Mouse (Mus musculus) neural tube, embryonic 13.5 days (tissue): Measurements from ENCODE around the gene Gm43638. TPM values are rescaled to one million over a fixed set of nuclear protein-coding genes. Genes with fewer than 3 reads are reported as not detected.
"Not testable (repeated sequence)": the region's sequence is repeated elsewhere in the genome, so short reads cannot be mapped to it uniquely, and the experiment has no call there.

Experiments used
- ATAC-seq: fragments of 200-750 bp; cut with Nextera tagmentation; 2 replicates; pipeline ENCODE4 v1.8.0; 2017; ENCODE audit warnings: low read depth, mild to moderate bottlenecking, moderate TSS enrichment, moderate library complexity
- H3K27ac ChIP-seq: fragments of 300-500 bp; sonication (generic); replicated peaks from 2 replicates; pipeline ENCODE4 v1.5.1; 2015; ENCODE audit warnings: moderate library complexity, mild to moderate bottlenecking, inconsistent platforms
- H3K27me3 ChIP-seq: fragments of 300-500 bp; sonication (generic); 2 replicates; pipeline ENCODE4 v1.6.1; 2015; ENCODE audit warnings: mild to moderate bottlenecking, inconsistent platforms
- H3K36me3 ChIP-seq: fragments of 300-500 bp; sonication (generic); 2 replicates; pipeline ENCODE4 v1.6.1; 2015; ENCODE audit warnings: mild to moderate bottlenecking, inconsistent platforms
- H3K4me1 ChIP-seq: fragments of 300-500 bp; sonication (generic); replicated peaks from 2 replicates; pipeline ENCODE4 v1.6.1; 2015; ENCODE audit warnings: inconsistent platforms
- H3K4me2 ChIP-seq: fragments of 300-500 bp; sonication (generic); 2 replicates; pipeline ENCODE4 v1.6.1; 2015; ENCODE audit warnings: inconsistent platforms, mild to moderate bottlenecking, moderate library complexity
- H3K4me3 ChIP-seq: fragments of 300-500 bp; sonication (generic); 2 replicates; pipeline ENCODE4 v1.5.1; 2015; ENCODE audit warnings: mild to moderate bottlenecking, inconsistent platforms
- H3K9ac ChIP-seq: fragments of 300-500 bp; sonication (generic); 2 replicates; pipeline ENCODE4 v1.6.1; 2015; ENCODE audit warnings: moderate library complexity, mild to moderate bottlenecking, inconsistent platforms
- H3K9me3 ChIP-seq: fragments of 300-500 bp; sonication (generic); 2 replicates; pipeline ENCODE4 v1.6.1; 2016; ENCODE audit warnings: inconsistent platforms
- WGBS: fragments of 180-500 bp; shearing (Covaris S2); methylation state at CpG from one replicate; pipeline ENCODE4 v1.1.7; 2015; 5-methylcytosine and 5-hydroxymethylcytosine counted together
- polyA plus RNA-seq: library from polyadenylated mRNA; unstranded; fragments of >200 nt; fragmentation: Nextera tagmentation; extraction: Ambion mirVana; gene quantifications from 2 replicates; pipeline ENCODE4 v1.2.1, GENCODE M21; 2015

The Gm43638 gene
- polyA plus RNA-seq, 1 experiment from 2014 or later: not detected

GRCm38 (mm10) chr5:87456216-87456850 is 30.3 kb downstream of the Gm43638 start:
- H3K27me3 ChIP-seq: no peaks in the 10 kb centered on the region
- H3K4me3 ChIP-seq: no peak overlapping the region
- no peaks in the 10 kb centered on the region for H3K36me3 ChIP-seq
- no peak for ATAC-seq
- no peak overlapping the region for H3K9ac ChIP-seq
- 83% methylated on average over 3 of the region's 3 CpGs for WGBS
- no peaks in the 10 kb centered on the region for H3K4me1 ChIP-seq
- no peak overlapping the region for H3K4me2 ChIP-seq
- H3K9me3 ChIP-seq: no peaks in the 10 kb centered on the region
- no peak overlapping the region for H3K27ac ChIP-seq

- no peaks in the 10 kb centered on the region for H3K9me3 ChIP-seq
- no peak for ATAC-seq
- no peaks in the 10 kb centered on the region for H3K27me3 ChIP-seq
- no peaks in the 10 kb centered on the region for H3K4me1 ChIP-seq
- no peak overlapping the region for H3K4me2 ChIP-seq
- H3K27ac ChIP-seq: no peak overlapping the region
- no peaks in the 10 kb centered on the region for H3K36me3 ChIP-seq
- H3K4me3 ChIP-seq: no peak overlapping the region
- no peak overlapping the region for H3K9ac ChIP-seq
Observed at GRCm38 (mm10) chr5:87455519-87455918, 31.1 kb downstream of the Gm43638 start.

- 81% methylated on average over 4 of the region's 5 CpGs for WGBS
- not testable (repeated sequence) for H3K36me3 ChIP-seq, H3K9me3 ChIP-seq, H3K4me2 ChIP-seq, H3K4me1 ChIP-seq, H3K27ac ChIP-seq, H3K9ac ChIP-seq, H3K27me3 ChIP-seq, H3K4me3 ChIP-seq, ATAC-seq
Observed at GRCm38 (mm10) chr5:87452514-87452913, 34.1 kb downstream of the Gm43638 start.

- WGBS: 46% methylated on average over 3 of the region's 3 CpGs
- no peak for ATAC-seq
- H3K36me3 ChIP-seq: no peaks in the 10 kb centered on the region
- H3K4me1 ChIP-seq: no peaks in the 10 kb centered on the region
- H3K27me3 ChIP-seq: no peaks in the 10 kb centered on the region
- no peak overlapping the region for H3K4me2 ChIP-seq
- H3K4me3 ChIP-seq: no peak overlapping the region
- no peak overlapping the region for H3K27ac ChIP-seq
- no peak overlapping the region for H3K9ac ChIP-seq
- no peaks in the 10 kb centered on the region for H3K9me3 ChIP-seq
Observed at GRCm38 (mm10) chr5:87436264-87436663, 50.3 kb downstream of the Gm43638 start.

GRCm38 (mm10) chr5:87425676-87426075 is 60.9 kb downstream of the Gm43638 start:
- no peaks in the 10 kb centered on the region for H3K4me1 ChIP-seq
- no peaks in the 10 kb centered on the region for H3K27me3 ChIP-seq
- 81% methylated on average over 3 of the region's 3 CpGs for WGBS
- H3K4me3 ChIP-seq: no peak overlapping the region
- H3K27ac ChIP-seq: no peak overlapping the region
- H3K9me3 ChIP-seq: no peaks in the 10 kb centered on the region
- no peak overlapping the region for H3K4me2 ChIP-seq
- no peaks in the 10 kb centered on the region for H3K36me3 ChIP-seq
- H3K9ac ChIP-seq: no peak overlapping the region
- ATAC-seq: no peak

GRCm38 (mm10) chr5:87424041-87424440 is 62.6 kb downstream of the Gm43638 start, which contains the start of gene Ugt2b38:
Ugt2b38 (minus strand) TSS chr5:87424203.
- not testable (repeated sequence) for H3K27me3 ChIP-seq, ATAC-seq, H3K36me3 ChIP-seq, H3K9me3 ChIP-seq, H3K9ac ChIP-seq, H3K4me2 ChIP-seq, H3K4me3 ChIP-seq, H3K27ac ChIP-seq, H3K4me1 ChIP-seq
- 95% methylated on average over 2 of the region's 2 CpGs for WGBS

Other genes with a start within 250 kb of the Gm43638 start
- not detected in 2 replicates for gene Ugt2b37, start 232.0 kb downstream of the Gm43638 start, polyA plus RNA-seq
- not detected in 2 replicates for gene Ugt2a3, start 149.6 kb downstream of the Gm43638 start, polyA plus RNA-seq
- gene Ugt2b38, start 62.6 kb downstream of the Gm43638 start, polyA plus RNA-seq: not detected in 2 replicates
- gene Ugt2a2, start 4.5 kb downstream of the Gm43638 start, polyA plus RNA-seq: not detected in 2 replicates
- not detected in 2 replicates for gene Ugt2a1, start 4.1 kb upstream of the Gm43638 start, polyA plus RNA-seq
- not detected in 2 replicates for gene Sult1b1, start 51.4 kb upstream of the Gm43638 start, polyA plus RNA-seq
- not detected in 2 replicates for gene Sult1d1, start 82.2 kb upstream of the Gm43638 start, polyA plus RNA-seq
- gene Sult1e1, start 104.8 kb upstream of the Gm43638 start, polyA plus RNA-seq: not detected in 2 replicates
- gene Csn1s1, start 179.4 kb upstream of the Gm43638 start, polyA plus RNA-seq: not detected in 2 replicates
- gene Csn2, start 212.8 kb upstream of the Gm43638 start, polyA plus RNA-seq: not detected in 2 replicates